Mouse (Mus musculus): Measurements from ENCODE around the gene Arl8a.

- no peak for TF ChIP-seq CTCF (IDR thresholded peaks at IDR 0.05; ENCODE audit: extremely low read depth, insufficient read length, insufficient replicate concordance, low read depth, low read length)
- no peak for TF ChIP-seq POLR2A (IDR thresholded peaks at IDR 0.05; ENCODE audit: low read depth, low read length)
These were observed 500 bp downstream of the Arl8a start for GRCm38 (mm10) chr1:135146946-135147701.
